Mouse (Mus musculus): ENCODE measurements around the gene Gm17364.

Gene Gm17364

DNA sequence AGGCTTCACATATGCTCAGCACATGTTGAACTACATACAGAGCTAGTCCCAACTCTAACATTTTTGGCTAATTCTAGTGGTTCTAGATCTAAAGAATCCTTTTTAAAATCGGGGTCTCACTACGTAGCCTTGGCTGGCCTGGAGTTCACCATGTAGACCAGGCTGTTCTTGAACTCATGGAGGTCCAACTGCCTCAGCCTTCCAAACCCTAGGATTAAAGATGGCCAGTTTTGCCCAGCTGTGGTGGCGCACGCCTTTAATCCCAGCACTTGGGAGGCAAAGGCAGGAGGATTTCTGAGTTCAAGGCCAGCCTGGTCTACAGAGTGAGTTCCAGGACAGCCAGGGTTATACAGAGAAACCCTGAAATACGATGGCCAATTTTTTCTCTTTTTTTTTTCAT is 22.5 kb downstream of the Gm17364 start:
- peak; percentile 24 for DNase-seq

DNA sequence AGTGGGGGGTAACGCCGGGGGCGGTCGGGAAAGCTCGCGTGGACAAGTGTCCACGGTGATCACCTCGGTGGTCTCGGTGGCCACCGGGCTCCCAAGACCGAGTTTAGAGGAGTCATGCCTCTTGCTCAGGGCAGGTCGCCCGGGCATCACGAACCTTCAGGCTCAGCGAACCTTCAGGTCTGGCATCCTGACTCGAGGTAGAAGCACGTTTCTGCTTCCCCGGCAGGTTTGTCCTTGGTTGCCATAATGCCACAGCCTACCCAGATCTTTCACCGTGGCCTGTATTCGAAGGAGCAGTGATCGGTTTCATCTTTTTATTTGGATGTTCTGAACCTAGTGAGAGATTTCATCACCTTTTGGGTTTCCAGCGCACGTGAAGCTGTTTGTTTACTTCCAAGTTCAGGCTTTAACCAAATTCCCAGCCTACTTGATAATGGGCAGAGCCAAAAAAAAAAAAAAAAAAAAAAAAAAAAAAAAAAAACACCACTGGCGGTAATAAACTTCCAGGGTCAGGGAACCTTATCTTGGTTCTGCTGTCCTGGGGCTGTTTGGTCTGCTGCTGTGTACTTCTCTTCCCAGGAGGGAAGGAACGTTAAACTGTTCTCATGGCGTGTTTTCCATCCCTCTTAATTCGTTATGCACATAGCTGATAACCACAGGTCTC is 23.3 kb downstream of the Gm17364 start:
- no peak for DNase-seq

DNA sequence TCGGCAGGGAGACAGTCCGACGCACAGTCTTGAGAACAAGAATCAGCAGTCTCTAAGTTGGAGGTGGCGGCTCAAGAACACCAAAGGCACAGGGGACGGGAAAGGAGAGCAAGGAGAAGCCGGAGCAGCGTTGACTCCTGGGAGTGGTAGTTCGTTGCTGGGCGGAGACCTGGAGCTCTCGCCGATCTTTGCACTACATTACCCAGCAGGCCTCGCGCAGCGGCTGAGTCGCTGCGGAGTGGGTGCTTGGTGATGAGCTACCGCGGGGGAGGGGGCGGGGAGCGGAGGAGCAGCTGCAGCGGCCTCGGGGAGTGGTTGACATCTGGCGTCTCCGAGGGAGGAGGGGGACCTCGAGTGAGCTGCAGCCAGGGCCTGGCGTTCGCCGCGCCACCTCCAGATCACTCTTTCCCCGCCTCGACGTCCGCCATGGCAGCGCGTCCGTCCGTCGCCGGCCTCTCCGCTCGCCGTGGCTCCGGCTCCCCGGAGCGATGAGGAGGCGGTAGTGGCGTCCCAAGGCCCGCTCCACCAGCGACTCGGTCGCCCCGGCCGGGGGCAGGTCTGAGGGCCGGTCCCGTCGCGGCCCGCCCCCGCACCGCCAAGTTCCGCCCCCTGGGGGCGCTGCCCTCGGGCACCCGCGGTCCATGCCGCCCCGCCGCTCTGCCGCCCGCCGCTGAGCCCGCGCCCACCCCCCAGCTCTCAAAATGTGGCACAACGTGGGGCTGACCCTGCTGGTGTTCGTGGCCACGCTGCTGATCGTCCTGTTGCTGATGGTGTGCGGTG is 24.0 kb downstream of the Gm17364 start, which contains the start of gene Smim13:
Gene Smim13 (plus strand): TSS at position 307 of the 780 bp plus-strand sequence.
- peak; percentile 94 for DNase-seq

DNA sequence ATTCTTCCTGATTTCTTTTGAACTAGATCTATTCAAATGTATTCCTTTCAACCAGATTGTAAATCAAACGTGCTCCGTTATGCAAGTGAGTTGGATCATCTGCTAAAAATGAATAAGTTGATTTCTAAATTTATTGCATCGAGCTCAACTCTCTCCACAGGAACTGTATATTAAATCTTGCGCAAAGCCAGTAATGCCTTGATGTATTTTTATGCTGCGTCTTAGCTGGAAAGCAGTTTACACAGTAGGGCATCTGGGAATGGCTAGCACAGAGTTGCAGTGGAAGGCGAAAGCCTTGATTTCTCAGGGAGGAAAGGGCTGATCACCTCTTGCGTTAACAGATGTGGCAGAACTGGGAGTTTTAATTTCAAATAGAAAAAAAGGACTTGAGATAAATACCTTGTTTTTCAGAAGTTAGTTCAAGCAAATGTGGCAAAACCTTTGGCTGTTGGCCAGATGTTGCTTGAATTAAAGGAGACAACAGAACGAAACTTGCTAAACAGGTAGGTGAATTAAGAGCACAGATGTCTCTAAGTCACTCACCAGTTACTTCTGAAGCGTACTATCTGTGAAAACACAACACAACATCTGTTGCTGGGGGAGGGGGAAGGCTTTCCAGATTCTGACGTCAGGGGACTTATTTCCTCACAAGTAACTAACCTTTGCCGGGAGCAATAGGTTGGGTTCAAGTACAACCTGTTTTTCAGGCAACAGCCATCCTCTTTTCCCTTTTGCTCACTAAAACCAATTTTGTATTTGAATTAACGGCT is 24.8 kb downstream of the Gm17364 start:
- no peak for DNase-seq

DNA sequence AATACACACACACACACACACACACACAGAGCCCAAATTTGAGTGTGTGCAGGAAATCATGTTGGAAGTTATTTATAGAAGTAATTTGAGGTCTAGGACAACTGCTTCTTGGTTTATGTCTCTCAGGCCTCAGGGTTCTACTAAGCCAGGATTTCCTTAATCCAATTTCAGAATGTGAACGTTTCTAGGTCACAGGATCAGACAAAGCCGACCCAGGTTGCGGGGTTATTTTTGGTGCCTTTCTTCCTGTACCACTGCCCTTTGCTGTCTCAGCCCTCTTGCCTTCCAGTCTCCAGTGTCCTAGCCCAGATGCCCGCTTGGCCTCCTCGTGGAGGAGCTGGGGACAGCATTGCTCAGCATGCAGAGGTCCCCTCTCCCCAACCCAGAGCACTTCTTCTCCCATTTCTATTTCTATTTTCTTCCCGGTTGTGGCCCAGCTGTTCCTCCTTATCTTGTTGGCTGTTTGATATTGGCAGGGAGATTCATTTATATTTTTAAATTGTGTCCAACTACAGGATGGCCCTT is 29.4 kb downstream of the Gm17364 start:
- DNase-seq = no peak

DNA sequence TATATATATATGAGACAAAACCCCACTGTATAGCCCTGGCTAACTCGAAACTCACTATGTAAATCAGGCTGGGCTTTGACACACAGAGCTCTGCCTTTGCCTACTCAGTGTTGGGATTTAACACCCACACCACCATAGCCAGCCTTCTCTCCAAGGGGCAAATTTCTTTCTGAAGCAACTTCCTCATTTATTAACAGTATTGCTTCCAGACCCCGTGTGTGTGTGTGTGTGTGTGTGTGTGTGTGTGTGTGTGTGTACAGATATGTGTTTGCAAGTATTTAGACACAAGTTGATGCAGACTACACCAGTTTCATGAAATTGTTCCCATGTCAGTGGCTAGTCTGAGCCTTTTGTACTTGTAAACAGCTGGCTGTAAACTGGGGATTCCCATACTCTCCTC is 32.2 kb downstream of the Gm17364 start:
- no peak for DNase-seq

DNA sequence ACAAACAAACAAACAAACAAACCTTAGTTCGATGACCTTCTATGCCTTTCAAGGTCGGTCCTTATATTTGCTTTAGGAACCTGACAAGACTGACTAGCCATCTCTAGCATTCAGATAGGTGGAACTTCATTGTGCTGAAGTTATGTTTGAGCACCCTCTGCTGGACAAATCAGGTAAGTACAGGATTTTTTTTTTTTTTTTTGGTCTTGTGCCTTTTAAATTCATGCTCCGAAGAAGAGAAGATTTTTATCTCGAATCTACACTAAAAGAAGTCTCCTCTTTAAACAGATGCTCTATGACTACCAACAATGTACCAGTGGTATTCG is 35.0 kb downstream of the Gm17364 start:
- no peak for DNase-seq

DNA sequence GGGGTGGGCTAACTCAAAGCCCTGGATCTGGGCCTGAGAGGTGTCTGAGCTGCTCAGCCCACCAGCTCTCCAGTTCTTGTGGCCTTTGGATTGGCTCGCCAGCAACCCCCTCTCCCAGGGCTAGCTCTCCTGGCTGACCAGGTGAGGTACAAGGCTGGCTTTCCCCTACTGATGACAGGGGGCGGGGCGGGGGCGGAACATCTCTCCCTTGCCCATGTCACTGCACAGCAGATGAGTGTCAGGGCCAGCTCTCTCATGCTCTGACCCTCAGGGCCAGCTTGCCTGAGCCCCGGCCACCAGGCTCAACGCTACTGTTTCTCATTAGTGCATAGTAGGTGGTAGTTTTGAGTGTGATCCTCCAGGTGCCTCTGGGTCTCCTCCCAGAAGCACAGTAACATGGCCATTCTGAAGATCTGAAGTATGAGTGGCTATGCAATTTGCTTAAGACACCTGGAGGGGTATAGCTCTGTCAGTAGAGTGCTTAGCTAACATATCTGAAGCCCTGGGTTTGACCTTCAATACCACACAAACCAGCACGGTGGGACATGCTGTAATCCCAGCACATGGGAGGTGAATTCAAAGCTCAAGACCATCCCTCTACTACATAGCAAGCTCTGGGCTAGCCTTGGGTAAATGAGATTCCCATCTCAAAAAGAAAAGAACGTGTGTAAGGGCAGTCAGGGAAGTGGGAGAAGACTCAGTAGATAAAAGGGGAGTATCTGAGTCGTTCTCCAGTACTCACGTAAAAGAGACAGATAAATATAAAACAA is 35.6 kb downstream of the Gm17364 start:
- DNase-seq = no peak

DNA sequence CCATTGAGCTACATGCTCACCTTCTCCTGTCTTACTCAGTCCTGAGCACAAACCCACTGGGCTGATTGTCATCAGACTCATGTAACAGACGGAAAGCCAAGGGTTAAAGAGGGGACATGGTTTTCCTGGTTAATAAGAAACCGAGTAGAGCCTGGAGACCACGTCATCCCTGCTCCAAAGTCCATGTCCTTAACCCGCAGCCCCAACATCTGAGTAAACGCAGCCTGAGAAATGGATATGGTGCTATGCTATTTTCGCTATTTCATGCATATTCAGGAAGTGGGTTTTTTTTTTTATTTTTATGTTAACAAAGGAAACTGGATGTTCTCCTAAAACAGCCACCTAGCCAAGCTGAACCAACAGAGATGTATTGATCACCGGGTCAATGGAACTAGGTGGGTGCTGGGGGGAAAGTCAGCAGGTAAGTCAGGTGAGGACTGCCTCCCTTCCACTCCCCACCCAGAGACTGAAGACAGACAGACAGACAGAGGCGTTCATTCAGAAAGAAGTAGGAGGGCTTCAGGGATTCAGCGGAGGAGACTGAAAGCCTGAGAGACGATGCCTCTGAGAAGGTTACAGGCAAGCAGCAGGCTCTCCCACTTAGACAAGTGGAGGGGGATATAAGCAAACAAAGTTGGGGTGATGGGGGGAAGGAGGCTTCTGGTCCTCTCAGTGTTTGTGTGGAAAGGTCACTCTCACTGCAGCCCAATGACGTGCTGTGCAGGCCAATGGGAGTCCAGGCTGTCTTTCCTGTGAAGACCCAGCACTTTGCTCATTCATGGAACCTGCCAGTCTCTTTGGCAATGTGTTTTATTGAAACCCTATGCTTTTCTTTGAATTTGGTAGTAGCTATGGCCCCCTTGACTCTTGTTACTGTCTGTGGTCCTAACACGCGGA is 37.7 kb downstream of the Gm17364 start:
- DNase-seq = no peak

DNA sequence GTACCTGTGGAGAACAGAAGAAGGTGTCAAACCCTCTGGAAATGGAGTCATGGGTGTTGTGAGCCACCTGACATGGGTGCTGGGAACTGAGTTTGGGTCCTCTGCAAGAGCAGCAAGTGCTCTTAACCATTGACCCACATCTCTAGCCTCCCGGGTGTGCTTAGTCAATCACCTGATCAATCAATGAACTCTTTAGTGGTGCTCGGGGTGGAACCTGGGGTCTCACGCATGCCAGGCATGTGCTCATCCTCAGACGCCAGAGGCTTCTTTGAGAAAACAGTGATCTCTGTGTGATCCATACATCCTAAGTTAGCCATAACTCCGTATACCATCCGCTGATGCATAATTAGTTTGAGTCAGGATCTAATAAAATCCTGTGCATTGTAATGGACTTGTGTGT is 38.6 kb downstream of the Gm17364 start:
- DNase-seq = no peak

DNA sequence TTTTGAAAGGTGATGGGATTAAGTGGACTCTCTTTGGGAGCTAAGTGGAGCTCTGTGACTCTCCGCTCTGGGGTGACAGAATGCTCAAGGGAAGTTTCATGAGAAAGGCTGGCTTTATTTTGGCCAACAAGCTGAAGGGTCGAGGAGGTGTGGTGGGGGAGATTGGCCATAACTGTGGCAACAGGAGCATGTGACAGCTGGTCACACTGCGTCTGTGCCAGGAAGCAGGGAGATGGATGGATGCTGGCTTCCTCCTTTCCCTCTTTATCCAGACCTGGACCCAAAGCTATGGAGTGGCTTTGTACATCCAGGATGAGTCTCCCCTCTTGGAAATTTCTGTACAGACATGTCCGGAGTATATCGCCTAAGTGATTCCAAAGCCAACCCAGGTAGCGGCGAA is 40.5 kb downstream of the Gm17364 start:
- DNase-seq = no peak

DNA sequence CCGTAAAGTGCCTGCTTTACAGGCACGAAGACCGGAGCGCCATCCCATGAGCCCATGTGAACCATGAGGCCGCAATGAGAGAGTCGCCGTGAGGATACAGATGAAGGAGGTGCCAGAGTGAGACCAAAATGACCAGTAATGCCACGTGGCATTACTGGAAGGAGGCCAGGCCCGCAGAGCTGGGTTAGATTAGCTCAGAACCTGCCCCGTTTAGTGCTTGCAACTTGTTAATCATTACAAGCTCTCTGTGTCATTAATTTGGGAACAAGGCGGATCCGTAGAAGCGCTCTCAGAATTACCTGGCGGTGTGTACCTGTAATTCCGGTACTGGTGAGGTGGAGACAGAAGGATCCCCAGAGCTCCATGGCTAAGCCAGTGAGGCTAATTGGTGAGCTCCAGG is 41.6 kb downstream of the Gm17364 start:
- DNase-seq = no peak

DNA sequence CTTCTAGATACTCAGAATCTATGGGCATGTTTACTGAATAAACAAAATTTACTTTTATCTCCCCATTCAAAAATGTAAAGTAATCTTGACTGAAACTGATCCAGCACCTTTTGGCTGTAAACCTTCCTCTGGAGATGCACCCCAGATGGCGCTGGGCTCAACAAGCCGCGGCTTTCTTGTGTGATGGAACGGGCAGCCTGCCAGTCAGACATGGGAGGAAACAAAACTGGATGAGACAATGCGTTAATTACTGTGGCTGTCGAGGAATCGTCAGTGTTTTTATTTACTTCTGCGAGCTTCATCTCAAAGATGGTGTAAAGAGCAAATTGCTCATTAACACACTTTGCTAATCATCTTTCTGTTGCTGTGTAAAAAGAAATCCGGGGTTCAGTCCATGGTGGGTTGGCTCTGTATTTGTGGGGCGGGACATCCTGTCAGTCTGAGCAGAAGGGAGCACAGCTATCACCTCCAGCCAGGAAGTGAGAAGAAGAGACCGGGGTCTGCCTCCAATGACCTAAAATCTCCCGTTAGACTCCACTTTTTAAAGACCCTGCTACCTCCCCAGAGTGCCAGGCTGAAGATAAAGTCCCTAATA is 42.3 kb downstream of the Gm17364 start:
- no peak for DNase-seq

DNA sequence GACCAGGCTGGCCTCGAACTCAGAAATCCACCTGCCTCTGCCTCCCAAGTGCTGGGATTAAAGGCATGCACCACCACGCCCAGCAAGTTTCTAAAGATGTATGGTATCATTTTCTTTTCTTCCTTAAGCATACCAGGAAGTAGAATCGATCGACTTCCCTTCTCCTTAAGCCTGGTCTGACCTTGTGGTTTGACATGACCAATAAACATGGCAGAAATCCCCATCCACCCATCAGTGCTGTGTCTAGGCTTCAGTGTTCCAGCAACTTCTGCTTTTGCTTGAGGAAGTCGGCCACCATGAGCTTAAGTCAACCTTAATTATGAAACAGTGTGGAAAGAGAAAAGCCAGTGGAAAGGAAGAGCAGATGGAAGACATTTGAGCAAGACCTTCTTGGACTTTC is 43.5 kb downstream of the Gm17364 start:
- DNase-seq = no peak

DNA sequence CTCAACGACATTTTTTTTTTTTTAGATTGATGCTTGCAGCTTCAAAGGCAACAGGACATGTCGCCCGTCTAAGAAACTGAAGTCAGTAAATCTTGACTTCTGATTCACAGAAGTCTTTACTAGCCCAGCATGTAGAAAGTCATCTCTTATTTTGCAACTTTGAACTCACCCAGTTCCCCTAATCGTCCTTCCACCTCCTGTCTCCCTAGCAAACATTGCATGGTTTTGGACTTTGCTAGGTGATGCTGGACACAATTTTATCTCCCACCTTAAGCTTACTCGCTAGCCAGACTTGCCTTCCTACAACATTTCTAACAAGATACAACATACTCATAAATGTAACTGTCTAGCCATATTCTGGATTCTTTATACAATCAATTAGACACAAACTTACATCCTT is 45.7 kb downstream of the Gm17364 start:
- DNase-seq = no peak

DNA sequence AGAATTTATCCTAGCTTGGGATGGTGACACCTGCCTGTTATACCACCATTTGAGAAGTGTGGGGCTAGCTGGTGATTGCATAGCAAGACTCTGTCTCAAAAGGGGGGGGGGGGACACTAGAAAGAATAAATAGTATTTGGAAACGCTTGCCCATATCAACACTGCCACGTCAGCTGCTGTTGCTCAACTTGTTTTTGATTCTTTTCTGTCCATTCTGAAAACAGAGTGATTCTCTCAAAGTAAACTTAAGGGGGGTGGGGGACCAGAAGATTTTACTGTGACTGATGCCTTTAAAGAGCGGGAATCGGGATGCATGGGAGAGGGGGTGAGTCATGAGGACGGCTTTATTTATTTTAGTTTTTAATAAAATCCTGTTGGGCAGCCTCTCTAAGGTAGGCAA is 47.3 kb downstream of the Gm17364 start:
- DNase-seq = no peak
